Mouse (Mus musculus): ENCODE data around the gene Men1.

- TF ChIP-seq CTCF (IDR thresholded peaks at IDR 0.05) (no peak), EP300 (IDR thresholded peaks at IDR 0.05) (no peak)
Measured at GRCm38 (mm10) chr19:6385419-6385818, 50.6 kb downstream of the Men1 start.

Measured in lung, postnatal 0 days (tissue).